Mouse (Mus musculus) urinary bladder, postnatal 14 days (tissue): ENCODE measurements around the gene Chd2.
A peak's percentile ranks its signal among the peaks of the same experiment; 100 is the strongest.

Source experiments
- DNase-seq: peaks from one replicate; pipeline ENCODE4 v3.0.0; 2021; ENCODE audit warnings: low spot score

Chd2 gene

DNA sequence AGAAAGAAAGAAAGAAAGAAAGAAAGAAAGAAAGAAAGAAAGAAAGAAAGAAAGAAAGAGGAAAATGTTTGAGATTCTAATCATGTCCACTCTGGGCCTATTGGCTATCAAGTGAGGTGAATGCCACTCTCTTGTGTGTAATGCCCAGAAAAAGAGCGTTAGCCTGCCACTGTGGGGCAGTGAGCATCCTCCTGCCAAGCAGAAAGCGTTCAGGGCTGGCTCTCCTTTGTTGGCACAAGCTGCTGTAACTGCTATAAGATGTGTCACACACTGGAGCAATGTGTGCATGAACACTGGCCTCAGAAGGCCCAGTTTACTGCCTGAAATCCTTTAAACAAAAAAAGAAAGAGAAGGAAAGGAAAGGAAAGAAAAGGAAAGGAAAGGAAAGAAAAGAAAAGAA is 139.5 kb downstream of the Chd2 start:
- DNase-seq: no peak

DNA sequence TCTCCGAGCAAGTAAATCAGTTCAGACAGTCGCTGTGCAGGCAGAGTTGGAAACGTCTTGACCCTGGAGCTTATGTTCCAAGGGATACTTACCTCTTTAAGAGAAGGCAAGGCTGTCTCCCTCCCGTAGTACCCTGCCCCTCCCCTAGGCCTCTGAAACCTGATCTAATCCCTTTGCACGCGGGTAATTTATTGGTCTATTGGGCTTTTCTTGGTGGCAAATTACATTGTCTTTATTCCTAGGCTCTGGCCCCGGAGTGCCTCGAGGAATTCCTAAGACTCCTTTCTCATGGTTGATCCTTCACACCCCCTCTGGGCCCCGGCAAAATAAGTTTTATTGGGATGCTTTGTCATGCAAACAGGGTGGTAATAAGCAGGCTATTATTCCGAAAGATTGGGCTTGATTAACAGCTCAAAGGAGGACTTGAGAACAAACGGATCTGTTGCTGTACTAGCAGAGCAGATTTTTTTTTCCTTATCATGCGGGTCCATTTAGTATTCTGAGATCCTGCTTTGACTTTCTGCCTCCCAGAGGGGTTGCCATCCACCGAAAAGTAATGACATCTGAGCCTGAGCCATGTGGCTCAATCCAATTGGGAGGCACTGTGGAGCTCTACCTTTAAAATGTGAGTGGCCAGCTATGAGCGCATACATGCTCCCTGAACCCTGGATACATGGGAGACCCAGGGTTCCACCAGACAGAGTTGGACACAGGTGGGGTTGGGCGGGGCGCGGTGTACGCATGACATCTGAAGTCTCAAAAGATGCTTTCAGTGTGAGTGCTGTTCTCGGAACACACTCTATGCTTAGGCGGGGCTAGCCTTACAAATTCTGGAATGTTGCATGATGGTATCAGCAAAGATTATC is 141.3 kb downstream of the Chd2 start:
- DNase-seq: no peak

DNA sequence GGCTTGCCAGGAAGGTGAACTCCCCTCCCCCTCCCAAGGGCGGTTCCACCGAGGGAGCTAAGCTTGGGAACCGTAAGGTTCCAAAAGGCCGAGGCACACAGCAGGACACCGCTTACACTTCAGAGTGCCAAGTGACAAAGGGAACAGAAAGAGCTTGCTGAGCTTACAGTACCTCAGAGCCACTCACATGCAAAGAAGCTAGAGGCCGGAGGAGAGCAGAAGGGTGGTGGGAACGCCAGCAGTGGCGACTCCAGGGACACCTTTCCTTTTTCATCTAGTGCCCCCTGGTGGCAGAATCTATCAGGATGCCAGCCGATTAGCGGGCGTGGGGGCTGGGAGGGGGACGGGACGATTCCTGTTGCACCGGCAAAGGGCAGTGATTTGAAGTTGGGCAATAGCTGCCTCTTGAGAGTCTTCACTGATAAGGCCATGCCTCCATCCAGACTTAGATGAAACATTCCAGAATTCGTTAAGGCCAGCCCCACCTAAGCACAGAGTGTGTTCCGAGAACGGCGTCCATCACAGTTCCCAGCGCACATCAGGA is 142.1 kb downstream of the Chd2 start:
- DNase-seq: peak; percentile 87

GRCm38 (mm10) chr7:73398806-73399442 is 142.7 kb downstream of the Chd2 start:
- no peak for DNase-seq

DNA sequence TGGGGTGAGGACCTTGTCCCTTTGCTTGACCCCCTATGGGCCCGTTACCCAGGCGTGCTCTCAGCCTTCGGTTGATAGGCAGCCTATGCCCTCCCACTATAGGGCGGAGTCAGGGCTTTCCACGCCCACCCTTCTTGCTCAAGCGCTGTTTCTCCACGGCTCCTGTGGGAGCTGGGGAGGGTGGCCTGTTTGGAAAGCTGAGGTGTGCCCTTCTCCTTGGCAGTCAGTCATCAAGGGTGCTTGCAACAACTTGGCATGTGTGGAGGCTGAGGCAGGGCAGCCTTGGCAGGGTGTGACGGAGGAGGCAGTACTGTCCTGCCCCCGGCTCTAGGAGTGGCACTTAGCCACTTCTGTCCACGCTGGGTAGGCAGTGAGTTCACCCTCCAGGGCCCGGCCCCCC is 143.3 kb downstream of the Chd2 start:
- DNase-seq: peak; percentile 68

GRCm38 (mm10) chr7:73394013-73394409 is 147.6 kb downstream of the Chd2 start:
- no peak for DNase-seq

DNA sequence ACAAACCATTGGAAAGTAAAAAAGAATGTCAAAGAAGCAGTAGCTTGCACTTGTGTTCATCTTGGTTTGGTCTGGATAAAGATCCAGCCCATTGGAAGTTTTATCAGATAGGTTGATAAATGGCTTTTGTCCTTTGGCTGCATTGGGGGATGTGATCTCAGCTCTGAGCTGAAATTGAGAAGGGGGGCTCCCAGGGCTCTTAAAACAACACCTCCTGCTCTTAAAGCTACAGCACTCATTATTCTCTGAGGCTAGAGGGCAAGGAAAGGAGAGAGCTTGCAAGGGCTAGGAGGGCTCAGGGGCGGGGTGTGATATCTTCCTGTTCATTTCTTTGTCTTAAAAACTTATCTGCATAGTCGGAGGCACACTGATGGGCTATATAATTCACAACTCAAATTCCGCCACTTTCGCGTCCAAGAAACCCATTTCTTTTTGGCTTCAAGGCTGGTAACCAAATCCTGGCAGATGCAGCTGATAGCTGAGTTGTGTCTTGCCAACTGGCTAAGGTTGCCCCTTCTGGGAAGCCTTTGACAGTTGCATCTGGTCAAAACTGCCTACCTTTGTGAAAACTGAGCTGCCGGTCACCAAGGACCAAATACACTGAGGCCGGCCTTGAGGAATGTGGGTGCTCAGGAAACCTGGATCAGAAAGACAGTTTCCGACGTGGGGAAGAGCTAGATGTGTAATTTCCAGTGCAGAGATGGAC is 148.2 kb downstream of the Chd2 start:
- DNase-seq: no peak

GRCm38 (mm10) chr7:73392359-73392758 is 149.3 kb downstream of the Chd2 start:
- DNase-seq: no peak

- peak; percentile 42 for DNase-seq
These were observed 149.9 kb downstream of the Chd2 start for GRCm38 (mm10) chr7:73391518-73392321.

GRCm38 (mm10) chr7:73391002-73391517 is 150.6 kb downstream of the Chd2 start:
- DNase-seq: peak; percentile 94

DNA sequence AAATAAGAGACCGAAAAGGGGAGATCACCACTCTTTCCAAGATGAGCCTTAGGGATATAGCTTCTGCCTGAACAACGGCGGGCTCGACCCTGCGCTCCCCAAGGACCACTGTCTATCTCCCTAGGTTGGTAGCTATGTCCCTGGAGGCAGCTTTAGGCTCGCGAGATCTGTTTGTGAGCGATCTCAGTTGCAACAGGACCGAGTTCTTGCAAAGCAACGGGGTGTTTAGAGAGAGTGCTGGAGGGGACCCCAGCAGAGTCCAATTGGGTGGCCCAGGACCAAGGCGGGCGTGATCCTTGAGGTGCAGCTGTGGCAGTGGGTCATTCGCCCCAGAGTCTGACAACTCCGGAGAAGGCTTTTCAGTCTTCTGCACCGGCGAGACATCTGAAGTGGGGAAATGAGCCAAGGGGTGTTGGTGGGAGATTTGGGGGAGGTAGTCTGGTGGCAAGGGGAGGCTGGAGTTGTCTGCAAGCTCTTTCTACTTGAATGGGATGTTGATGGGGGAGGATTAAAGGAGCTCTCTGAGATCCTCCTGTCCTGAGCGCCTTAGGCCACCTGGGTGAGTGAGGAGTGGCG is 151.1 kb downstream of the Chd2 start:
- no peak for DNase-seq

DNA sequence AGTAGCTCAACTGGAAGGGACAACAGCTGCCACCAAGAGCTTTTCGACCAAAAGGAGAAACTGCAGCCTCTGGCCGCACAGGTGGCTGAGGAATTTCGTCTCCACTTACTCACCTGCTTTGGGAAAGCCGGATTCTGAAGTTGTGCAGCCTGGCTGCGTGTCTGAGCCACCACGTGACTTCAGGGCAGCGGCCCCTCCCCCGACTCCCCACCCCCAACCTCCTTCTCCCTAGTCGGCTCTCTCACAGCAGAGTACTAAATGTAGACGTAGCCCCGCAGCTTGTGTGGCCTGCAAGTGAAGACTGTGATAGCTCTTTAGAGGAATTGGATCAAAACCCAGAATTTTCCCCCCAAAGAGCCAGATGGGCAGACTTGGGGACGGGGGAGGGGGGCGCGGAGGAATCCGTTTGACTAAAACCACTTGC is 151.7 kb downstream of the Chd2 start:
- DNase-seq: no peak

DNA sequence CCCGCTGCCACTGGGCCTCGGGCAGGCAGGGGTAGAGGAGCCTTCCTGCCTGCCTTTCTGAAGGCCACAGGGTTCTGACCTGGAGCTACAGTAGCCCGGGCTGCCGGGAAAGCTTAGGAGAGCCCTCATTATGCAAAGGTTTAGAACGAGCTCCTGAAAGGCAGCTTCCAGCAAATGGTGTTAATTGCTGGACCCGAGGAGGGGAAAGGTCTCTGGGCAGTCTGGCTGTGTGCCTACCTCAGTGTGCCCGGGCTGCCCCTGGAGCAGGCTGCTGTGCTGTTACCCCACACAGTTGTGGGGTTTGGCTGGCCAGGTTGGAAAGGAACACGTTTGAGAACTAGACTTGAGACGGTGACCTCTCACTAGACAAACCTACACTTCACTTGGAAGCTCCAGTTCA is 152.2 kb downstream of the Chd2 start:
- DNase-seq: no peak

- no peak for DNase-seq
These were observed 152.8 kb downstream of the Chd2 start for GRCm38 (mm10) chr7:73388866-73389265.

DNA sequence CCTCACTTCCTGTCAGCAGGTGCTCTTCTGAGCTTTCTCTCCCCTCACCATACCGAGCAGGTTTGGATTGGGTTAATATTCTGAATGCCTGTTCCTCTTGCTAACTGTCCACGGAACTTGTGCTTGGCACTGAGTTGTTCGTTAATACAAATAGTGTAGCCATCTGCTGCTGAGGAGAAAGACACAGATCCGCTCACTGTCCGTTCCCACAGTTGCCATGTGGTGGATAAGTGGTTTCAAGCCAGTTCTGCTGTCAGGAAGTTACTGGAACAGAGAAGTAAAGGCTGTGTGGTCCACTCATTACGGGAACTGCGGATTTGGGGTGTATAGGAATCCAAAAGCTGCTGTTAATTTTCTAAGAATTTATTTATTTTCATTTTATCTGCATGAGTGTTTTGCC is 158.8 kb downstream of the Chd2 start:
- DNase-seq: no peak

DNA sequence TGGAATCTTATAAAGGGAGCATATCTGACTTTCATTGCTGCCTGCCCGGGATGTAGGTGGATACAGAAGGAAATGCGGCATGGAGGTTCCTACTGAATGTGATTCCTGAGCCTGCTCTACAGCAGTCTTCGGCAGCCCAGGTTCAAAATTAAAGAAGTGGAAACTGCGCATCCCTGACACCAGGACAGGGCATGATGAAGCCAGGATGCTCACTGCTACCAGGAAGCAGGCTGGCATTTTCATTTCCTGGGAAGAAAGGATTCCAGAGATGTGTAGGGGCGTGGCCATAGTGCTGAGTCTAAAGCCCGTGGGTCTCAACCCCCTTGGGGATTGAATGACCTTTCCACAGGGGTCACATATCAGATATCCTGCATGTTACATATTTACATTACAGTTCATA is 163.6 kb downstream of the Chd2 start:
- DNase-seq: no peak

DNA sequence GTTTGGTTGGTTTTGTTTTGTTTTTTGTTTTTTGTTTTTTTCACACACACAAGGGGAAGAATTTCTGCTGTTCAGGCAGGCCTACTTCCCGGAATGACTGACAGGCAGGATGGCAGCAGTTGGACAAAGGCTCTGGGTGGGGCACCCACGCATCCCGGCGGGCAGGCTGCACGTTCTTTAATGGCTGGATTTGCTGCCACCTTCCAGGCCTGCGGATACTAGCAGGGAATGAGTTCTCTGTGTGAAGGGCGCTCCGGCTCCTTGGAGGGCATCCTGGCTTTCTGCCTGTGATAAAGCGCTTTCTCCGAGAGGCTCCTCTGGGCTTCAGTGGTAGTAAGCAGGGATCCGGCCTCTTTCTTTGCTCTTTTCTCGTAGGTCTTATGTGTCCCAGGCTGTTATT is 164.3 kb downstream of the Chd2 start:
- no peak for DNase-seq
